Mouse (Mus musculus): ENCODE results near the gene Art4.
"Not testable (repeated sequence)": the region's sequence is repeated elsewhere in the genome, so short reads cannot be mapped to it uniquely, and the experiment has no call there.

Gene Art4

GRCm38 (mm10) chr6:136857186-136857872, at the start of gene Art4:
TSS of gene Art4 (minus strand) at chr6:136857733.
- DNase-seq (ENCODE audit: low spot score) = peak; percentile 58

- DNase-seq (ENCODE audit: low spot score) = no peak
Measured at GRCm38 (mm10) chr6:136906937-136907293, 49.4 kb upstream of the Art4 start.

DNA sequence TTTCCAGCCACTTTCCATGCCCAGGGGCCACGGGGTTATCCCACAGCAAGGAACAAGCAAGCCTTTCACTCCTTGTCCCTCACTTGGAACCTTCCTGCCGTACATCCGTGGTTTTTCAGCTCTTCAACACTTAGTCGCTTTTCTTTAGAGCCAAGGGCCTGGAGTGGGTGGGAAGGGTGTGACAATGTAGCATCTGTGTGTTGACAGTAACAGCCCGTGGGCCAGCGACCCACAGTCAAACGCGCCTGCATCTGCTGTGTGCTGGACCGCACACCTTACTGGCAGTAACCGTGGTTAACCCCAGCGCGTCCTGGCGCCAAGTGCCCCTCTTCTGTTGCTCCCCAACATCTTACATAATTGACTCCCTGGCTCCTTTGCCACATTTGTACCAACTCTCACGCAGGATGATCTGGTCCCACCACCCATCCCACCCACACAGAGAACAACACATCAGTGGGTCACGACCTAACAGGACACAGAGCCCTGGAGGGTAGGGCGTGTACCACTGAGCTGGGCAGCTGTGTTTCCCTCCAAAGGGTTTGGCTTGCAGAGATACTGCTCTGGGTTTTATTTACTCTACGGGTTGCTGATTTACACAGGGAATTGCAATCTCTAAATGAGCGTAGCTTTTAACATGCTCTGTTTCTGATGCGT, 48.9 kb upstream of the Art4 start:
- DNase-seq (ENCODE audit: low spot score) = no peak

DNA sequence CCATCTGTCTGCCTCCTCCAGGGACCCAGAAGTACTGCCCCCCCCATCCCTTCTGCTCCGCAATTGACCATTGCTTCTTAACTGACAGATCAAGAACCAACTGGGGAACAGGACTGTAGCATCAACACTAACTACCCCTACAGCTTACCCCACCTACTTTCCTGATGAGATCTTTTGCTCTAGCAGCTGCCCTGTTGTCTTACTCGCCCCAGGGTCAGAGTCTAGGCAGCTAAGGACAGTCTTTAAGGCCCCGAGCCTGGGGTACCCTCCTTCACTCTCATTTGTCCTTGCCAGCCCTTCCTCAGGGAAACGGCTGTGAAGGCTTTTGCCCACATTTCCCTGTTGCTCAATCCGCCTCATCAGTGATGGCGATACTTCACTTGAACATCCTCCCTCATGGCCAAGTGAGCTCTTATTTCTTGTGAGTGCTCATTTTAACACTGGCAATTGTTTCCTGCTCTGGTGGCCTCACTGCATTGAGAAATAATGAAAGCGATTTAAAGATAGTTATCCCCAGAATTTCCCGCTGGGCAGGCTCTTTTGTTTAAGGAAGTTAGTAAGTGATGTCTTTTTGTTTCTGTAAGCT, 46.4 kb upstream of the Art4 start:
- DNase-seq (ENCODE audit: low spot score) = no peak

DNA sequence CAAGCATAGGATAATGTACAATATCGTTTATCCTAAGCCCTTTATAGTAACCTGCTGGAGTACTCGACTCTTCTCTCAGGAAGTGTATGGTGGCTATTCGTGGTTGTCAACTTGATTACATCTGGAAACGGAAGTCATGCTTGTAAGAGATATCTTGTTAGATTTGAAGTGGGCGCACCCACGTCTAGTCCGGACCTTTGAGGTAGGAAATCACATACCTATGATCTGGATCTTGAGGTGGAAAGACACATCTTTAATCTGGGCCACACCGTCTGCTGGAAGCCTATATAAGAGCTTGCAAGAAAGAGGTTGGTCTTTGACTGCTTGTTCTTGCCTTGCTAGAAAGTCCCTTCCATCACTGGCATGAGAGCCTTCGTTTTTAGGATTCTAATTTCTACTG, 45.0 kb upstream of the Art4 start:
- no peak for DNase-seq (ENCODE audit: low spot score)

DNA sequence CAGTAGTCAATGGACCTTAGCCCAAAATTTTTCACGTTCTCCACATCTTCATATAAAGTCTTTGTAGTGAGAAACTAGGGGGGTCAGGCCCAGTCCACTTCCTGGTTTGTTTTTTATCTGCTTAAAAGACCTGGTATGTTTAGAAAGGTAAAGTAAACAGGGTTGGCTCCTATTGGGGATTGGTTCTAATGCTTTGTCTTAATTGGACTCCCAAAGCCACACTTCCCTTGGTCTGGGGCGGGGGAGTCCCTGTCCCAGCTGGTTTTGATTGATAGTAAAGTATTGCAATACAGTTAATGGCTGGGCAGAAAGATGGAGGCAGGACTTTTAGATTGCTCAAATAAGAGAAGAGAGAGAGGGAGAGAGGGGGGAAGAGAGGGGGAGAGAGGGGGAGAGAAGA, 43.5 kb upstream of the Art4 start:
- no peak for DNase-seq (ENCODE audit: low spot score)

- DNase-seq (ENCODE audit: low spot score) = no peak
Measured at GRCm38 (mm10) chr6:136900369-136901009, 43.0 kb upstream of the Art4 start.

- no peak for DNase-seq (ENCODE audit: low spot score)
Measured at GRCm38 (mm10) chr6:136898954-136899353, 41.4 kb upstream of the Art4 start.

DNA sequence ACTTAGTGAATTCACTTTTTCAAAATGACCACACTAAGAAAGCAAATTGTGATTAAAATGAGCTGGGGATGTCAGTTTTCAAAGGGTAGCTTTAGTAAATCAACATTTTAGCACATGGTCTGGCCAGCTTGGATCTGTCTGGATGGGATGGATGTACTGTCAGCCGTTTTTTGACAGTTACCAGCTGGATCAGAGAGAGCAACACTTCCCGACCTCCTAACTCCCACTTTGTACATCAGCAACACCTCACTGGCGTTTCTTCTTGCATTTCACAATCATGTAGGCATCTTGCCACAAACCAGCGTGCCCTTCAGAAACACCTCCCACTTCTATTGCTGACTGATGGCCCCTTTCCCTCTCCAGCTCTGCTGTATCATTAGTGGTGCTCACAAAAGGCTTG, 40.7 kb upstream of the Art4 start:
- DNase-seq (ENCODE audit: low spot score) = no peak

DNA sequence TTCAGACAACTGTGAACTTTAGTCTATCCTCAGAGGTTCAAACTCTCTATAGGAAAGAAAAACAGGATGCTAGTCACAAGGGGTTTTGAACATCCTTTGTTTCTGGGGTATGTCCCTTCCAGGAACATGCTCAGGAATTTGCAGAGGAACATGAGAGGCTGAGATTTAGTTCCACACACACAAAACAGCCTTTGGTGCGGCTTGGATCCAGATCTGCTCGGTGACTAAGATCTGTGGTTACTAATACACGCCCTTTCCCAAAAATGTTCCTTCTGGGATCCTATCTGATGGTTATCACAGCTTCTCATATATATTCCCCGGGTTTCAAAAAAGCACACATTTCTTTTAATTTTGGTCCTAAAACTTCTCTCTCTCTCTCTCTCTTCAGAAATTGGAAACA, 40.3 kb upstream of the Art4 start:
- DNase-seq (ENCODE audit: low spot score) = no peak

- DNase-seq (ENCODE audit: low spot score) = no peak
Measured at GRCm38 (mm10) chr6:136894532-136895339, 37.2 kb upstream of the Art4 start.

DNA sequence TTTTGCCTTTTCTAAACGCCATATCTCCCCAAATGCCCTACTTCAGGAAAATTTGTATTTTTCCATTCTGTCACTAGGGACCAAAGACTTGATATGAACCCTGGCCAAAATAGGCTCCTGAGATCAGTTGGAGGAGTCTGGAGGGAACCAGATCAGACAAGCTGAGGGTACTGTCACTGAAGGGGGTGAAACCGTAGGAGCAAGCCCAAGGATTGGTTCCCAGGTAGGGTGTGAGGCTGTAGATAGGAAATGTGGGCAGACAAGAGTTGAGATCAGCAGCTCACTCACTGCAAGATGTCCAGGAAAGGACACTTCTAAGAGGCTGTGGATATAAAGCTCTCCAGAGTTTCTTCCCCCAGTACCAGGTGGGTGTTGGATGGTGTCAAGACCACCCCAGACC, 34.5 kb upstream of the Art4 start:
- DNase-seq (ENCODE audit: low spot score) = no peak

- DNase-seq (ENCODE audit: low spot score) = no peak
Measured at GRCm38 (mm10) chr6:136889554-136889953, 32.0 kb upstream of the Art4 start.

DNA sequence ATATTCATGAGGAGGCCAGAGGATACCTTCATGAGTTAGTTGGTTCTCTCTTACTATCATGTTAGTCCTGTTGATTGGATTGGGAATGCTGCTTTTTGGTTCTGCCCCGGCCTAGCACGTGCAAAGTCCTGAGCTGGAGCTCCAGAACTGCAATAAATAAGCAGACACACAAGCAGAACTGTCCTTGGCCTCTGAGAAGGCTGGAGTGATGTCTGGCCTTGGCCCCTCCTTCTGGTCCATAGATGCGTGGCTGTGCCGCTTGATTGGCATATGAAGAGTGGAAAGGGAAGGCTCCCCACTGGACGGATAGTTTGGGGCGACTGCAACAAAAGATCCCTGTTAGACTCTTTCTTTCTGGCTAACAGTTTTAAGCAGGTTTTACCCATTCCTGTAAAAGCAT, 31.5 kb upstream of the Art4 start:
- DNase-seq (ENCODE audit: low spot score) = no peak

- no peak for DNase-seq (ENCODE audit: low spot score)
Measured at GRCm38 (mm10) chr6:136887854-136888253, 30.3 kb upstream of the Art4 start.

GRCm38 (mm10) chr6:136884766-136885165, 27.2 kb upstream of the Art4 start:
- DNase-seq (ENCODE audit: low spot score) = not testable (repeated sequence)

DNA sequence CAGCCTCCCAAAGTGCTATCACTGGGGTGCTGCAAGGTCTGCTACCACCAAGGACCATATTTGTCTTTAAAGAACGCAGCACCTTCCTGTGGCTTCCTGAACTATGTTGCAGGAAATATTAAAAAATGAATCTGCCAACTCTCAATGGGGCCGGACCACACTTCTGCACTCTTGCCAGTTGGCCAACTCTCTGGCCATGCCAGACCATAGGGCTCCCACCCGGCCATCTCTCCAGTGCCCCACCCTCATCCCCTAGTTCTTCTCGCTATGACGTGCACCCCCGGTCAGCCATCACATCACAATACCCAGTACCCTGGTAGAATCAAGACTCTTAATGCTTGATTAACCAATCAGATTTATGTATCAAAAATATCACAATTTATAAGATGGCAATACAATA, 26.4 kb upstream of the Art4 start:
- no peak for DNase-seq (ENCODE audit: low spot score)

DNA sequence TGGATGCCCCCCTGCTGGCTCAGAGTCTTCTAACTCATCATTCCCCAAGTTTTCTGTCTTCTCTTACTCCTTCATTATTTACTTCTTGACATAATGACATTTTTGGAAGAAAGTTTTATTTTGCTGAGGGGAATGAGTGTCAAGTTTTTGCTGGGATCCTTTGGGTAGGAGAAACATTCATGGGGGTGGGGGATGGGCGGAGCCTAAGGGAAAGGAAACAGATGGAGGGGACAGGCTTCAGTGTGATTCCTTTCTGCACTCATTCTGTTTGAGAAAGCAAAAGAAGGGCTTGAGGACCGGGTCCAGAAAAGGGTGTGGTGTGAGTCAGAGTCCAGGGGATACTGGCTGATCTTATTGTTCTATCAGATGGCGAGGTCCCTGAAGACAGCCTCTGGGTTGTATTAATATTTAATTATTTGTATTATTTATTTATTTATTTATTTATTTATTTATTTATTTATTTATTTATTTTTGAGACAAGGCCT, 25.9 kb upstream of the Art4 start:
- no peak for DNase-seq (ENCODE audit: low spot score)

DNA sequence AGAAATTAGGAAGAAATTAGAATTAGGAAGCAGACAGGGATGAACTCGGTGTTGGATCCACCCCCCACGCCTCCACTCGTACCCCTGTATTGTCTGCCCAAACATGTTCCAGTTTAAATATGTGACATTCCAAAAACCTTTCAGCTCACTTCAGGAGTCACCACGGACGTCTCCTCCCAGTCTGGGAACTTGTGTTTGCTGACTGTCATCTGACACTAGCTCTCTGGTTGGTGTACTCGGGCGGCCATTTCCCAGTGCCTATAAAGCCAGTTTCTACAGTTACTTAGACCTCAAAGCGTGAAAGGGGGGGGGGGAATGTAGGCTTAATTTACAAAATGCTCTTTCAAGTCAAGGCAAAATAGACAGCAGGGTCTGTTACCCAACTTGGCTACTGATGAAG, 24.1 kb upstream of the Art4 start:
- no peak for DNase-seq (ENCODE audit: low spot score)

- no peak for DNase-seq (ENCODE audit: low spot score)
Measured at GRCm38 (mm10) chr6:136875670-136876069, 18.1 kb upstream of the Art4 start, which contains the start of gene Mgp. TSS of gene Mgp (minus strand) at chr6:136875823.

- no peak for DNase-seq (ENCODE audit: low spot score)
Measured at GRCm38 (mm10) chr6:136874599-136874998, 17.1 kb upstream of the Art4 start.

GRCm38 (mm10) chr6:136868921-136869320, 11.4 kb upstream of the Art4 start:
- no peak for DNase-seq (ENCODE audit: low spot score)

All from yolk sac, embryonic 10.5 days (tissue).